Mouse (Mus musculus) midbrain, embryonic 12.5 days (tissue): Measurements from ENCODE around the gene Dhdh. TPM values are rescaled to one million over a fixed set of nuclear protein-coding genes. Genes with fewer than 3 reads are reported as not detected.
A peak's percentile ranks its signal among the peaks of the same experiment; 100 is the strongest.
"Not testable (repeated sequence)": the region's sequence is repeated elsewhere in the genome, so short reads cannot be mapped to it uniquely, and the experiment has no call there.

Source experiments
- ATAC-seq: fragments of 200-750 bp; cut with Nextera tagmentation; 2 replicates; pipeline ENCODE4 v1.8.0; 2017; ENCODE audit warnings: low read depth, moderate TSS enrichment, moderate library complexity; ENCODE audit not compliant: low FRiP score
- H3K27ac ChIP-seq: fragments of 300-500 bp; sonication (generic); replicated peaks from 2 replicates; pipeline ENCODE4 v1.5.1; 2016; ENCODE audit warnings: mild to moderate bottlenecking
- H3K27me3 ChIP-seq: fragments of 300-500 bp; sonication (generic); 2 replicates; pipeline ENCODE4 v1.6.1; 2016; ENCODE audit warnings: mild to moderate bottlenecking
- H3K36me3 ChIP-seq: fragments of 300-500 bp; sonication (generic); 2 replicates; pipeline ENCODE4 v1.6.1; 2016
- H3K4me1 ChIP-seq: fragments of 300-500 bp; sonication (generic); 2 replicates; pipeline ENCODE4 v1.6.1; 2016
- H3K4me2 ChIP-seq: fragments of 300-500 bp; sonication (generic); replicated peaks from 2 replicates; pipeline ENCODE4 v1.6.1; 2016; ENCODE audit warnings: mild to moderate bottlenecking, moderate library complexity
- H3K4me3 ChIP-seq: fragments of 300-500 bp; sonication (generic); 2 replicates; pipeline ENCODE4 v1.5.1; 2016; ENCODE audit warnings: mild to moderate bottlenecking
- H3K9ac ChIP-seq: fragments of 300-500 bp; sonication (generic); replicated peaks from 2 replicates; pipeline ENCODE4 v1.6.1; 2016; ENCODE audit warnings: mild to moderate bottlenecking, moderate library complexity
- H3K9me3 ChIP-seq: fragments of 300-500 bp; sonication (generic); 2 replicates; pipeline ENCODE4 v1.6.1; 2016; ENCODE audit warnings: mild to moderate bottlenecking
- WGBS: fragments of 180-500 bp; shearing (Covaris S2); methylation state at CpG from one replicate; pipeline ENCODE4 v1.1.7; 2016; 5-methylcytosine and 5-hydroxymethylcytosine counted together
- polyA plus RNA-seq: library from polyadenylated mRNA; unstranded; fragments of >200 nt; fragmentation: Nextera tagmentation; extraction: Ambion mirVana; gene quantifications from 2 replicates; pipeline ENCODE4 v1.2.1, GENCODE M21; 2016

The Dhdh gene
- polyA plus RNA-seq, 1 experiment from 2014 or later: 3.6 TPM

DNA sequence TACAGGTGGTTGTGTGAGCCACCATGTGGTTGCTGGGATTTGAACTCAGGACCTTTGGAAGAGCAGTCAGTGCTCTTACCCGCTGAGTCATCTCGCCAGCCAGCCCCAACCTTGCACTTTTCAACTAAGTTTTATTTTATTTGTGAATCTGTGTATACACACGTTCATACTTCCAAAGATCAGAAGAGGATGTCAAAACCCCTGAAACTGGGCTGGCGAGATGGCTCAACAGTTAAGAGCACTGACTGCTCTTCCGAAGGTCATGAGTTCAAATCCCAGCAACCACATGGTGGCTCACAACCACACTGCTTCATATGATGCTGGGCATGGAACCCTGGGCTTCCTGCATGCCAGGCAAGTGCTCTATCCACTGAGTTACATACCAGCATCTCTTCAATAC, 3.6 kb downstream of the Dhdh start:
- not testable (repeated sequence) for H3K4me2 ChIP-seq, H3K27ac ChIP-seq, ATAC-seq, H3K9me3 ChIP-seq, H3K9ac ChIP-seq, H3K36me3 ChIP-seq, H3K4me1 ChIP-seq, H3K27me3 ChIP-seq, H3K4me3 ChIP-seq
- over 99% methylated on average over 5 of the region's 5 CpGs for WGBS

DNA sequence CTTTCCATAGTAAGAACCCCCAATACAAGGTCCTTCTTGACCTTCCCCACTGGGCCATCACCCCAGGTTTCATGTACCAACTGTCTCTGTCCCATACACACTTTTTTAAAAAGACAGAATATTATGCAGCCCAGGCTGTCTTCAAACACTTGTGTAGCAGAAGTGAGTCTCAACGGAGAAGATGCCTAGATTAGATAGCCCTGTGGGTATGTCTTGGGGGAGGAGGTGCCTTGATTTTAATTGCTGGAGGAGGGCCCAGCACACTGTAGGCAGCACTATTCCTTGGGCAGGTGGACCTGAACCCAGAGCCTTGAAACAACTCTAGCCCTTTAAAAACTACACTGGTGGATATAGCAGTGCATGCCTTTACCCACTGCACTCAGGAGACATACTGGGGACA, 6.4 kb downstream of the Dhdh start:
- Histone ChIP-seq H3K4me2 (no peak overlapping the region), H3K27ac (no peak overlapping the region), H3K9me3 (no peaks in the 10 kb centered on the region), H3K27me3 (no peaks in the 10 kb centered on the region), H3K4me1 (no peaks in the 10 kb centered on the region), H3K9ac (no peak overlapping the region), H3K36me3 (no peaks in the 10 kb centered on the region), H3K4me3 (no peak overlapping the region)
- ATAC-seq: no peak
- WGBS: 94% methylated on average over 1 of the region's 1 CpGs

DNA sequence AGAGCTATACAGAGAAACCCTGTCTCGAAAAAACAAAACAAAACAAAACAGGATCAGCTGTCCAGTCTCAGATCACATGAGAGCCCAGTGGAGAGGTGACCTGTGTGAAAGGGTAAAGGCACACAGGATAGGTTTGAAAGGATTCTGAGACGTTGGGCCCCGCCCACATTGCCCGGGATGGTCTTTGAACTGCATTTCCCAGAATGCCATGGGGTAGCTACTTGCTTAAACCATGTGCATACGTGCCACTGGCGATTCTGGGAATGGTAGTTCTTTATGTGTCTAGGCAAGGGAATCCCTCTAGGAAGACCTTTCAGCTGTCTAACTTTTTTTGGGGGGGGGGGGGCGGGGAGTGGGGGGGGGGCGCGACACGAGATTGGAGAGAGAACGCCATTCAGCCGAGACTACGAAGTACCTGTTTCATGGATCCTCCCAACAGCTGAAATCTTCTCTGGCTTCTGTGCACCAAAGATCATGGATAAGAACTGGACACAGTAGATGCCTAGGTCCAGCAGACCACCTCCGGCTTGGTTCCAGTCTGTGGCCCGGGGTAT, 7.2 kb downstream of the Dhdh start, which contains the start of gene Tulp2:
Gene Tulp2 (plus strand): TSS at position 504 of the 554 bp plus-strand sequence.
- peak; percentile 54 for ATAC-seq
- Histone ChIP-seq H3K9me3 (no peaks in the 10 kb centered on the region), H3K4me1 (no peaks in the 10 kb centered on the region), H3K27ac (no peak within 1 kb of the TSS), H3K4me3 (no peak within 1 kb of the TSS), H3K27me3 (no peaks in the 10 kb centered on the region), H3K9ac (no peak within 1 kb of the TSS), H3K36me3 (no peaks in the 10 kb centered on the region), H3K4me2 (no peak within 1 kb of the TSS)
- WGBS: 48% methylated on average over 15 of the region's 15 CpGs

DNA sequence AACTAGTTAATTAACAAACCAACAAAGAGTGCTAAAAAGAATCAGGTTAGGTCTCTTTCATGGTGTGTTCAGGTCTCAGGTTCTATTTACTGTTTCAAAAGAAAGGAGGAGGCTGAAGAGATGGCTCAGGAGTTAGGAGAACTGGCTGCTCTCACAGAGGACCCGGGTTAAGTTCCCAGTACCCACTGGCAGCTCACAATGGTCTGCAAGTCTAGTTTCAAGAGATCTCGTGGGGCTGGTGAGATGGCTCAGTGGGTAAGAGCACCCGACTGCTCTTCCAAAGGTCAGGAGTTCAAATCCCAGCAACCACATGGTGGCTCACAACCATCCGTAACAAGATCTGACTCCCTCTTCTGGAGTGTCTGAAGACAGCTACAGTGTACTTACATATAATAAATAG, 8.3 kb downstream of the Dhdh start:
- not testable (repeated sequence) for H3K9ac ChIP-seq, H3K27me3 ChIP-seq, H3K27ac ChIP-seq, ATAC-seq, H3K36me3 ChIP-seq, H3K4me3 ChIP-seq, H3K9me3 ChIP-seq, H3K4me2 ChIP-seq, H3K4me1 ChIP-seq
- 82% methylated on average over 3 of the region's 4 CpGs for WGBS

- Histone ChIP-seq H3K9ac (no peak overlapping the region), H3K27ac (no peak overlapping the region), H3K9me3 (no peaks in the 10 kb centered on the region), H3K36me3 (no peaks in the 10 kb centered on the region), H3K4me3 (no peak overlapping the region), H3K4me2 (no peak overlapping the region), H3K4me1 (no peaks in the 10 kb centered on the region), H3K27me3 (no peaks in the 10 kb centered on the region)
- 93% methylated on average over 7 of the region's 7 CpGs for WGBS
- no peak for ATAC-seq
Measured at GRCm38 (mm10) chr7:45478774-45479173, 9.8 kb downstream of the Dhdh start.

DNA sequence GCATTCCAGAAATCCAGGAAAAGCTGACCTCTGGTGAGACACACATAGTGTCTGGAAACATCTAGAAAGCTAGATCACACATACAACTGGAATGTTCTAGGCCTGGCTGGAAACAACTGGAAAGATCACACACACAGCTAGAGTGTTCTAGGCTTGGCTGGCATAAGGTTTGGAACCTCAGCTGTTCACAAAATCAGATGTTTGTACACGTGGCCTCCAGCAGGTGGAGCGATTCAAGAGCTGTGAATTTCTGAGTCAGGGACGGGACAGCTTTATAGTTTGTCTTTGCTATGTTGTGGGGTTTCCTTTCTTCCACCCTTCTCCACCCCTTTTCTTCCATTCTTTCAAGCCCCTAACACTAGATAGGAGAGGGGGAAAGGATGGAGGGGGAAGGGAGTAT, 11.6 kb downstream of the Dhdh start:
- H3K9me3 ChIP-seq: no peaks in the 10 kb centered on the region
- WGBS: 14% methylated on average over 3 of the region's 3 CpGs
- ATAC-seq: peak; percentile 30; the same call in 1 of the 2 replicates
- H3K27ac ChIP-seq: no peak overlapping the region
- no peak overlapping the region for H3K4me2 ChIP-seq
- H3K4me1 ChIP-seq: no peaks in the 10 kb centered on the region
- no peaks in the 10 kb centered on the region for H3K36me3 ChIP-seq
- H3K4me3 ChIP-seq: no peak overlapping the region
- no peak overlapping the region for H3K9ac ChIP-seq
- no peaks in the 10 kb centered on the region for H3K27me3 ChIP-seq

DNA sequence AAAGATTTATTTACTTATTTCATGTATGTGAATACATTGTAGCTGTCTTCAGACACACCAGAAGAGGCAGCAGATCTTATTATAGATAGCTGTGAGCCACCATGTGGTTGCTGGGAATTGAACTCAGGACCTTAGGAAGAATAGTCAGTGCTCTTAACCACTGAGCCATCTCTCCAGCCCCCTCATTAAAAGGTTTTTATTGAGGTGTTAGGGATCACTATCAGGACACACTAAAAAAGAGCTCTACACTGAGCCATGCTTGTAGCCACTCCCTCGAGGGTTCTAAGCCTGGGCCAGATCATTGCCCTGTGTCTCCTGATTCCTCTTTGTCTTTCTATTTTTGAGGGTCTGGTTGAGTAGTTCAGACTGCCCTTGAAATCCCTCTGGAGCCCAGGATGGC, 12.2 kb downstream of the Dhdh start:
- no peaks in the 10 kb centered on the region for H3K4me1 ChIP-seq
- no peaks in the 10 kb centered on the region for H3K36me3 ChIP-seq
- no peak overlapping the region for H3K4me3 ChIP-seq
- WGBS: 60% methylated on average over 1 of the region's 1 CpGs
- no peak overlapping the region for H3K4me2 ChIP-seq
- no peak for ATAC-seq
- H3K27me3 ChIP-seq: no peaks in the 10 kb centered on the region
- H3K27ac ChIP-seq: no peak overlapping the region
- H3K9me3 ChIP-seq: no peaks in the 10 kb centered on the region
- no peak overlapping the region for H3K9ac ChIP-seq

GRCm38 (mm10) chr7:45475291-45475969, 13.2 kb downstream of the Dhdh start:
- H3K4me1 ChIP-seq: no peaks in the 10 kb centered on the region
- H3K4me3 ChIP-seq: no peak overlapping the region
- no peaks in the 10 kb centered on the region for H3K9me3 ChIP-seq
- H3K4me2 ChIP-seq: 0 out of 2 replicates have a peak overlapping the region, but pooled peaks have one; percentile 11
- H3K9ac ChIP-seq: no peak overlapping the region
- no peaks in the 10 kb centered on the region for H3K27me3 ChIP-seq
- WGBS: 78% methylated on average over 16 of the region's 16 CpGs
- ATAC-seq: no peak
- H3K27ac ChIP-seq: no peak overlapping the region
- H3K36me3 ChIP-seq: no peaks in the 10 kb centered on the region

DNA sequence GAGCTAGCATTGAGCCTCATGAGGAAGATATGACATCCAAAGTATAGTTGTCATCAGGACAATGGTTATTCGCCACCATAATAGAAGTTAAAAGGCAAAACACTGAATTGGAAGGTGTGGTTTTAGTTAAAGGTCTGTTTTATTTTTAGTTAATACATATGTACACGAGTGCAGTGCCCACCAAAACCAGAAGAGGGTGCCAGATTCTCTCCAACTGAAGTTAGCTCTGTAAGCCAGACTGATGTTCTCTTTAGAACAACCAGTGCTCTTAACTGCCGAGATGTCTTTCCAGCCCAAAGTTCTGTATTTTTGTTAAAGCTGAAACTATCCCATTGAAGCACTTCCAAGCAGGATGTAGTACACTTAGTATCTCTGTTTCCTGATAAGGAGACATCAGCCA, 17.7 kb downstream of the Dhdh start:
- WGBS: 6% methylated on average over 3 of the region's 3 CpGs
- H3K36me3 ChIP-seq: no peaks in the 10 kb centered on the region
- no peak overlapping the region for H3K4me3 ChIP-seq
- H3K27ac ChIP-seq: no peak overlapping the region
- peaks cover 8% of the 10 kb centered on the region for H3K4me1 ChIP-seq
- H3K27me3 ChIP-seq: no peaks in the 10 kb centered on the region
- H3K9me3 ChIP-seq: no peaks in the 10 kb centered on the region
- no peak overlapping the region for H3K4me2 ChIP-seq
- no peak for ATAC-seq
- no peak overlapping the region for H3K9ac ChIP-seq

- H3K4me2 ChIP-seq: peak overlapping the region; percentile 89
- peak; percentile 52 for ATAC-seq
- no peak overlapping the region for H3K27ac ChIP-seq
- H3K9me3 ChIP-seq: no peaks in the 10 kb centered on the region
- peak overlapping the region; percentile 77 for H3K4me3 ChIP-seq
- 36% methylated on average over 7 of the region's 7 CpGs for WGBS
- peaks cover 35% of the 10 kb centered on the region for H3K36me3 ChIP-seq
- peak overlapping the region; percentile 37 for H3K9ac ChIP-seq
- H3K27me3 ChIP-seq: no peaks in the 10 kb centered on the region
- H3K4me1 ChIP-seq: peaks cover 18% of the 10 kb centered on the region
Measured at GRCm38 (mm10) chr7:45467090-45467670, 21.4 kb downstream of the Dhdh start.

GRCm38 (mm10) chr7:45466283-45467089, 22.1 kb downstream of the Dhdh start, which contains the start of gene Bax:
Gene Bax (minus strand): TSS chr7:45466898.
- ATAC-seq: peak; percentile 77
- H3K27ac ChIP-seq: peak within 1 kb of the TSS; percentile 67
- no peaks in the 10 kb centered on the region for H3K27me3 ChIP-seq
- peaks cover 40% of the 10 kb centered on the region for H3K36me3 ChIP-seq
- peak within 1 kb of the TSS; percentile 89 for H3K4me2 ChIP-seq
- H3K4me3 ChIP-seq: peak within 1 kb of the TSS; percentile 77
- H3K9ac ChIP-seq: peak within 1 kb of the TSS; percentile 87
- under 1% methylated on average over 46 of the region's 58 CpGs for WGBS
- peaks cover 23% of the 10 kb centered on the region for H3K4me1 ChIP-seq
- no peaks in the 10 kb centered on the region for H3K9me3 ChIP-seq

GRCm38 (mm10) chr7:45465549-45465948, 23.1 kb downstream of the Dhdh start:
- Histone ChIP-seq H3K4me1 (peaks cover 32% of the 10 kb centered on the region), H3K4me2 (peak overlapping the region; percentile 89), H3K9me3 (no peaks in the 10 kb centered on the region), H3K27ac (no peak overlapping the region), H3K27me3 (no peaks in the 10 kb centered on the region), H3K4me3 (peak overlapping the region; percentile 77), H3K9ac (peak overlapping the region; percentile 87), H3K36me3 (peaks cover 43% of the 10 kb centered on the region)
- WGBS: 83% methylated on average over 9 of the region's 9 CpGs
- no peak for ATAC-seq
